Mouse (Mus musculus) adrenal gland, postnatal 4 days (tissue): Measurements from ENCODE around the gene Klhl2. TPM values are rescaled to one million over a fixed set of nuclear protein-coding genes. Genes with fewer than 3 reads are reported as not detected.

Experiments used
- DNase-seq, 2 experiments: peaks; one replicate each; pipeline ENCODE4 v3.0.0; 2021 to 2022; ENCODE audit warnings: low spot score in 2 of 2, mixed read lengths in 2 of 2
- total RNA-seq, 2 experiments: library from RNA; stranded (reverse); gene quantifications; 2 replicates each; pipeline ENCODE4 v1.2.3; 2021

Klhl2 gene
- total RNA-seq, 2 experiments from 2014 or later: 36.0 to 38.3 TPM

DNA sequence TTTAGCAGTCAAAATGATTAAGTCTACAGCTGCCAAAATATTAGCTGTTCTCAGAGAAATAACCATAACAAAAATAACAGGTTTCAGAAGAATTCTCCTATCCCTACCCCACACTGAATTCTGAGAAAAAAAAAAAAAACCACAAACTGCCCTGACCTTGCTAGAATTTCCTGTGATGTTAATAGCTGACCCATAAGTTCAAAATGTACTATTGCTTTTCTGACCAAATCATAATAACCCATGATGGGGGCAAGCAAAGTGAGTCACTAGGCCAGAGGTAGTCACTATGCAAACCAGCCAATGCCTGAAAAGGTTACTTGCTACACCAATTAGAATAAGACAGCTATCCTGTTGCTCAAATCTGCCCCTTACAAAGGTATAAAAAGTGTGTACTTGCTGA, 142.3 kb downstream of the Klhl2 start:
- no peak for DNase-seq

DNA sequence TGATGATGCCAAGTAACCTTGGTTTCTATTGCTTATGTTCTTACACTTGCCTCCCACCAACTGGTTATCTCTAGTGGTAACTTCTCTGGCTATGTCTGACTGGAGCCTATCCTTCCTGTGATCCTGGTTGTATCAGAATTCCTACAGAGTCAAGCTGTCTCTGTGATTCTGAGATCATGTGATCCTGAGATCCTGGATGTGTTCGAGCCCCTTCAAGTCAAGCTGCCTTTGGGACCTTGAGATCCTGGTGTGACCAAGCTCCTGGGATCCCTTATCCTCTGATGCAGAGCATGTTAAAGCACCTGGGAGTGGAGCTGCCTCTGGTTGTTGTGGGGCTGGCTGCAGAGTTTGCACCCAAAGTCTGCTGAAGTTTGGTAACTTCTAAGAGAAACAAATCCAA, 146.6 kb downstream of the Klhl2 start:
- DNase-seq: no peak

GRCm38 (mm10) chr8:64692651-64693201, 157.1 kb downstream of the Klhl2 start, which contains the start of gene Cpe:
Gene Cpe, minus strand, starts transcription at chr8:64693054.
- DNase-seq: peak; percentile 62 to 67

- no peak for DNase-seq
Measured at GRCm38 (mm10) chr8:64691591-64692401, 158.0 kb downstream of the Klhl2 start.

- no peak for DNase-seq
Measured at GRCm38 (mm10) chr8:64690845-64691244, 159.0 kb downstream of the Klhl2 start.

GRCm38 (mm10) chr8:64690306-64690705, 159.5 kb downstream of the Klhl2 start:
- DNase-seq: no peak

Other genes starting within 250 kb of the Klhl2 start
- 100 to 1,000 TPM; 515 to 519 TPM for gene Cpe, start 157.0 kb downstream of the Klhl2 start, total RNA-seq
- 10 to 100 TPM; 44.3 to 46.1 TPM for gene Msmo1, start 116.2 kb downstream of the Klhl2 start, total RNA-seq
- gene Tmem192, start 97.2 kb upstream of the Klhl2 start, total RNA-seq: 10 to 100 TPM; 42.9 to 46.6 TPM
- gene Trim75, start 137.8 kb upstream of the Klhl2 start, total RNA-seq: not detected
- not detected for gene Trim61, start 168.5 kb upstream of the Klhl2 start, total RNA-seq
- gene Trim60, start 168.6 kb upstream of the Klhl2 start, total RNA-seq: not detected
- 1 to 10 TPM in 1 of 2 experiments, not detected in 1; 1.4 TPM for gene Apela, start 187.3 kb upstream of the Klhl2 start, total RNA-seq
- not detected for gene Gm10663, start 225.0 kb upstream of the Klhl2 start, total RNA-seq